Mouse (Mus musculus) lung, postnatal 0 days (tissue): Measurements from ENCODE around the gene Tmem238l.

Experiments used
- CTCF ChIP-seq: IDR thresholded peaks from 2 replicates; pipeline ENCODE4 v1.5.1; 2016; ENCODE audit warnings: antibody characterized with exemption, mild to moderate bottlenecking
- EP300 ChIP-seq: IDR thresholded peaks from 2 replicates; pipeline ENCODE4 v1.6.1; 2016; ENCODE audit warnings: antibody characterized with exemption, mild to moderate bottlenecking, control low read depth

DNA sequence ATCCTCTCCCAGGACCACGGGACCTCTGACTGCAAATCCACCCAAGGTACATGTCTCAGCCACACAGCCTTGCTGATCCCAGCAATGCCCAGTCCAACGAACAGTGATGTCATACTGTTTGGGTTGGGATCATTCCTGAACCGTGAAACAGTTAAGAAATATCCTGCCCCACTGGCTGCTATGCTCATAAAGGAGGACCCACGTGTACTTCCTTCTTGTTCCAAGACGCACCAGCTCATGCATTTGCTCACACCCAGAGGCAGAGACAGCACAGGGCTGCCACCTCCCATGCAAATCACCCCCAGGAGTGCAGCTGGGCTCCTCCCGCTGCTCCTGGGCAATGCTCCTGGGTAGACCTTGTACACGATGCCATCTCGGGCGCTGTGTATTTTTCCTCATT lies at the start of gene Tmem238l:
- TF ChIP-seq CTCF (no peak), EP300 (no peak)
